Mouse (Mus musculus): ENCODE data around the gene Pelo. TPM values are rescaled to one million over a fixed set of nuclear protein-coding genes. Genes with fewer than 3 reads are reported as not detected.
A peak's percentile ranks its signal among the peaks of the same experiment; 100 is the strongest.

The Pelo gene
- polyA plus RNA-seq, 1 experiment from 2014 or later = 6.6 TPM

- H3K27me3 ChIP-seq (ENCODE audit: control insufficient read depth, insufficient read depth, low read length) = no peaks in the 10 kb centered on the region
- no peak for ATAC-seq (ENCODE audit: low FRiP score)
- peak overlapping the region; percentile 75 for H3K4me2 ChIP-seq (replicated peaks)
- no peak for DNase-seq (ENCODE audit: low spot score)
- WGBS = 68% methylated on average over 11 of the region's 11 CpGs
- H3K36me3 ChIP-seq (replicated peaks; ENCODE audit: control insufficient read depth, insufficient read depth) = peaks cover 12% of the 10 kb centered on the region
- no peak overlapping the region for H3K27ac ChIP-seq
- peak overlapping the region; percentile 76 for H3K9ac ChIP-seq
- H3K9me3 ChIP-seq (ENCODE audit: control insufficient read depth, low read length) = no peaks in the 10 kb centered on the region
- peaks cover 17% of the 10 kb centered on the region for H3K4me1 ChIP-seq (replicated peaks; ENCODE audit: control insufficient read depth, insufficient read depth, low read length)
- peak overlapping the region; percentile 72 for H3K4me3 ChIP-seq (replicated peaks; ENCODE audit: low read length)
These were observed 979 bp downstream of the Pelo start for GRCm38 (mm10) chr13:115089020-115089394.

DNA sequence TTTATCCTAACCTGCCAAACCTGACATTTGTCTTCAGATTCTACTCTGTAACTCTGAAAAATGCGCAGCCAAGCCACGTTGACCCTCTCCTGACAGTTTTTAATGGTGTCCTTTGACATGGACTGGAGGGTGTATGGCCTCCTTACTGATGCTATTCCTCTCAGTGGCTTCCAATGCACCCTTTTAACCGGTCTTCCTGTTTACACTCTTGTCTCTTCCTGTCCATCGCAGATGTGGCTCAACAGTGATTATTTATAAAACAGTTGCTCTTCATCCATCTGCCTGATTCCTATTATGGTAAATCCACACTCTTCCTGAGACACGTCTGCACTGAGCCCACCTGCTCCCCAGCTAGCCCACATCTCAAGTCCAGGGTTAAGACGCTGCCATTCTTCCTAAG, 4.0 kb downstream of the Pelo start:
- DNase-seq (ENCODE audit: low spot score) (no peak), ATAC-seq (ENCODE audit: low FRiP score) (no peak)
- Histone ChIP-seq H3K9ac (no peak overlapping the region), H3K36me3 (replicated peaks; ENCODE audit: control insufficient read depth, insufficient read depth) (peaks cover 12% of the 10 kb centered on the region), H3K4me3 (replicated peaks; ENCODE audit: low read length) (no peak overlapping the region), H3K27me3 (ENCODE audit: control insufficient read depth, insufficient read depth, low read length) (no peaks in the 10 kb centered on the region), H3K9me3 (ENCODE audit: control insufficient read depth, low read length) (no peaks in the 10 kb centered on the region), H3K27ac (no peak overlapping the region), H3K4me2 (replicated peaks) (no peak overlapping the region), H3K4me1 (replicated peaks; ENCODE audit: control insufficient read depth, insufficient read depth, low read length) (peaks cover 17% of the 10 kb centered on the region)
- WGBS = 92% methylated on average over 6 of the region's 6 CpGs

DNA sequence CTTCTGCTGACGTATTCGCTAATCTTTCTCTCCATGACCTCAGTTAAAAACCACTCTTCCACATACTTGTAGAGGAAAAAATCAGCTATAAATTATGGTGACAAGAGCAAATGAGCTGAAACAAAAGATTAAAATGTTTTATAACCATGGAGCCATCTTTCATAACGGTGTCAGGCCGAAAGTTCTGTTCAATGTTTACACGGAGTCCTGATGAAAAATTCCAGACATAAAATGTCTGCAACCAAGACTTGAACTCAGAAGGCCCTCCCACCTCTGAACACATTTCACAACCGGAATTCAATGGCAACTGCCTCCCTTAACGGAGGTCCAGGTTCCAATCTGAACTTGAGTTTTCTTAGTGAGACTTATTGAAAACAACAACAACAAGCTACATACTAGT, 7.6 kb downstream of the Pelo start:
- ATAC-seq (ENCODE audit: low FRiP score) (no peak), DNase-seq (ENCODE audit: low spot score) (no peak)
- Histone ChIP-seq H3K27ac (no peak overlapping the region), H3K9ac (no peak overlapping the region), H3K36me3 (replicated peaks; ENCODE audit: control insufficient read depth, insufficient read depth) (peaks cover under 1% of the 10 kb centered on the region; the same call in 1 of the 2 replicates), H3K4me3 (replicated peaks; ENCODE audit: low read length) (no peak overlapping the region), H3K27me3 (ENCODE audit: control insufficient read depth, insufficient read depth, low read length) (no peaks in the 10 kb centered on the region), H3K9me3 (ENCODE audit: control insufficient read depth, low read length) (no peaks in the 10 kb centered on the region), H3K4me1 (replicated peaks; ENCODE audit: control insufficient read depth, insufficient read depth, low read length) (no peaks in the 10 kb centered on the region), H3K4me2 (replicated peaks) (no peak overlapping the region)
- WGBS = 90% methylated on average over 7 of the region's 7 CpGs

DNA sequence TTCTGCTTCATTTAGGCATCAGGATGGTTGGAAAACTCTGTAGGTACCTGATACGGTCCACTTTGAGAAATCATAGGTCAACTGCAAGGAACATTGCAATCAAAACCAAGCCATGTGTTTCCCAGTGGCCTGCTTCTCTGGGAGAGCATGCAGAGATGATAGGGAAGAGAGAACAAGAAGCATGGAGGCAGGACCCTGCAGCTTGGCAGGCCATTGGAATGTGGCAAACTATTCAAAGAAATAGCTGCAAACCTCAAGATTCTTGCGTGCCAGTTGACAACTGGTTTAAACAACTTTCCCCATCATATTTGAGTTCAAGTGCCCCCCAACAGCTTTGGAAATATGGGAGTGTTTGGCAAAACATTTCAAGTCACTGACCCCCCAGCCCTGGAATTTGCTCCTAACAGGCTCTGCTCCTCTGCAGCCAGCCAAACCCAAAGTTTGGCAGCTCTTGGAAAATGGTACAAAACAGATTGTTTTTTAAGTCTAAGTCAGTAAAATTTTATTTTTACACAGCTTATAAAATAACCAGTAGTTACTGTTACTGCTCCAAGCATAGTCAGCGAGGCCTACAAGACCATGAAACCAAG, 9.9 kb downstream of the Pelo start:
- Histone ChIP-seq H3K4me2 (replicated peaks) (no peak overlapping the region), H3K27me3 (ENCODE audit: control insufficient read depth, insufficient read depth, low read length) (no peaks in the 10 kb centered on the region), H3K4me1 (replicated peaks; ENCODE audit: control insufficient read depth, insufficient read depth, low read length) (no peaks in the 10 kb centered on the region), H3K9ac (no peak overlapping the region), H3K36me3 (replicated peaks; ENCODE audit: control insufficient read depth, insufficient read depth) (no peaks in the 10 kb centered on the region), H3K9me3 (ENCODE audit: control insufficient read depth, low read length) (no peaks in the 10 kb centered on the region), H3K4me3 (replicated peaks; ENCODE audit: low read length) (no peak overlapping the region), H3K27ac (no peak overlapping the region)
- no peak for ATAC-seq (ENCODE audit: low FRiP score)
- DNase-seq (ENCODE audit: low spot score) = no peak
- WGBS = 93% methylated on average over 3 of the region's 3 CpGs

GRCm38 (mm10) chr13:115078997-115079685, 10.8 kb downstream of the Pelo start:
- WGBS = 88% methylated on average over 6 of the region's 6 CpGs
- Histone ChIP-seq H3K27me3 (ENCODE audit: control insufficient read depth, insufficient read depth, low read length) (no peaks in the 10 kb centered on the region), H3K27ac (no peak overlapping the region), H3K9ac (no peak overlapping the region), H3K4me1 (replicated peaks; ENCODE audit: control insufficient read depth, insufficient read depth, low read length) (no peaks in the 10 kb centered on the region), H3K4me3 (replicated peaks; ENCODE audit: low read length) (no peak overlapping the region), H3K4me2 (replicated peaks) (no peak overlapping the region), H3K36me3 (replicated peaks; ENCODE audit: control insufficient read depth, insufficient read depth) (no peaks in the 10 kb centered on the region), H3K9me3 (ENCODE audit: control insufficient read depth, low read length) (no peaks in the 10 kb centered on the region)
- no peak for ATAC-seq (ENCODE audit: low FRiP score)
- no peak for DNase-seq (ENCODE audit: low spot score)

GRCm38 (mm10) chr13:115077346-115078134, 12.4 kb downstream of the Pelo start:
- H3K36me3 ChIP-seq (replicated peaks; ENCODE audit: control insufficient read depth, insufficient read depth) = no peaks in the 10 kb centered on the region
- ATAC-seq (ENCODE audit: low FRiP score) (no peak), DNase-seq (ENCODE audit: low spot score) (no peak)
- no peak overlapping the region for H3K27ac ChIP-seq
- H3K9me3 ChIP-seq (ENCODE audit: control insufficient read depth, low read length) = no peaks in the 10 kb centered on the region
- no peaks in the 10 kb centered on the region for H3K27me3 ChIP-seq (ENCODE audit: control insufficient read depth, insufficient read depth, low read length)
- H3K4me3 ChIP-seq (replicated peaks; ENCODE audit: low read length) = no peak overlapping the region
- no peak overlapping the region for H3K4me2 ChIP-seq (replicated peaks)
- 84% methylated on average over 9 of the region's 9 CpGs for WGBS
- no peaks in the 10 kb centered on the region for H3K4me1 ChIP-seq (replicated peaks; ENCODE audit: control insufficient read depth, insufficient read depth, low read length)
- H3K9ac ChIP-seq = no peak overlapping the region

GRCm38 (mm10) chr13:115072386-115072785, 17.6 kb downstream of the Pelo start:
- no peaks in the 10 kb centered on the region for H3K9me3 ChIP-seq (ENCODE audit: control insufficient read depth, low read length)
- no peak for ATAC-seq (ENCODE audit: low FRiP score)
- H3K4me3 ChIP-seq (replicated peaks; ENCODE audit: low read length) = no peak overlapping the region
- no peak overlapping the region for H3K27ac ChIP-seq
- 98% methylated on average over 6 of the region's 6 CpGs for WGBS
- H3K4me2 ChIP-seq (replicated peaks) = no peak overlapping the region
- DNase-seq (ENCODE audit: low spot score) = no peak
- no peaks in the 10 kb centered on the region for H3K4me1 ChIP-seq (replicated peaks; ENCODE audit: control insufficient read depth, insufficient read depth, low read length)
- H3K27me3 ChIP-seq (ENCODE audit: control insufficient read depth, insufficient read depth, low read length) = no peaks in the 10 kb centered on the region
- no peaks in the 10 kb centered on the region for H3K36me3 ChIP-seq (replicated peaks; ENCODE audit: control insufficient read depth, insufficient read depth)
- no peak overlapping the region for H3K9ac ChIP-seq

GRCm38 (mm10) chr13:115071431-115071830, 18.6 kb downstream of the Pelo start:
- no peaks in the 10 kb centered on the region for H3K36me3 ChIP-seq (replicated peaks; ENCODE audit: control insufficient read depth, insufficient read depth)
- WGBS = 87% methylated on average over 3 of the region's 3 CpGs

DNA sequence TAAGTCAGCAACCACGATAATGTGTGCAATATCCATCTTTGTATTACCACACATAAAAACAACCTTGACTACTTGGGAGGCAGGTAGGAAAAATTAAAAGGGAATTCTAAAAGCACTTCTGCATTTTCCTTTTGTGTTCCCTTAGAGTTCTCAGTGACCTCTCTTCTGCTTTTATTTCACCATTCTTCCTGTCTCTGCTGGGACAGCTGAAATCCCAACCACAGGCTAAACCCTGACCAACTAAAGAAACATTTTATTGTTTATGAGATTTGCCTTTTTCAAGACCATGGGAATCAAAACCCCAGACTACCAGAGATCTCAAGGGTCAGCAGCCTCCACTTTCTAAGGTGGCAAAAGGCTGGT, 22.0 kb downstream of the Pelo start:
- H3K27me3 ChIP-seq (ENCODE audit: control insufficient read depth, insufficient read depth, low read length) = no peaks in the 10 kb centered on the region
- DNase-seq (ENCODE audit: low spot score) = no peak

More at GRCm38 (mm10) chr13:115071431-115071830, 18.6 kb downstream of the Pelo start:
- Histone ChIP-seq H3K27ac (no peak overlapping the region), H3K4me2 (replicated peaks) (no peak overlapping the region), H3K27me3 (ENCODE audit: control insufficient read depth, insufficient read depth, low read length) (no peaks in the 10 kb centered on the region), H3K9ac (no peak overlapping the region), H3K9me3 (ENCODE audit: control insufficient read depth, low read length) (no peaks in the 10 kb centered on the region), H3K4me3 (replicated peaks; ENCODE audit: low read length) (no peak overlapping the region), H3K4me1 (replicated peaks; ENCODE audit: control insufficient read depth, insufficient read depth, low read length) (no peaks in the 10 kb centered on the region)
- no peak for ATAC-seq (ENCODE audit: low FRiP score)
- no peak for DNase-seq (ENCODE audit: low spot score)

More for the DNA sequence above, 22.0 kb downstream of the Pelo start:
- 100% methylated on average over 1 of the region's 1 CpGs for WGBS
- no peak overlapping the region for H3K4me2 ChIP-seq (replicated peaks)
- no peaks in the 10 kb centered on the region for H3K9me3 ChIP-seq (ENCODE audit: control insufficient read depth, low read length)
- no peak overlapping the region for H3K27ac ChIP-seq
- H3K4me3 ChIP-seq (replicated peaks; ENCODE audit: low read length) = no peak overlapping the region
- H3K4me1 ChIP-seq (replicated peaks; ENCODE audit: control insufficient read depth, insufficient read depth, low read length) = no peaks in the 10 kb centered on the region
- ATAC-seq (ENCODE audit: low FRiP score) = no peak
- no peaks in the 10 kb centered on the region for H3K36me3 ChIP-seq (replicated peaks; ENCODE audit: control insufficient read depth, insufficient read depth)
- H3K9ac ChIP-seq = no peak overlapping the region

Data from hindbrain, embryonic 14.5 days (tissue).